Mouse (Mus musculus) lung, embryonic 14.5 days (tissue): ENCODE results near the gene Usp29. TPM values are rescaled to one million over a fixed set of nuclear protein-coding genes. Genes with fewer than 3 reads are reported as not detected.
A peak's percentile ranks its signal among the peaks of the same experiment; 100 is the strongest.
"Not testable (repeated sequence)": the region's sequence is repeated elsewhere in the genome, so short reads cannot be mapped to it uniquely, and the experiment has no call there.

Experiments
- ATAC-seq: fragments of 200-750 bp; cut with Nextera tagmentation; 2 replicates; pipeline ENCODE4 v1.8.0; 2017; ENCODE audit warnings: mild to moderate bottlenecking, moderate TSS enrichment, moderate library complexity; ENCODE audit not compliant: insufficient read depth
- DNase-seq: peaks from one replicate; pipeline ENCODE4 v3.0.0-alpha.2; 2015
- H3K27ac ChIP-seq: fragments of 300-500 bp; sonication (generic); 2 replicates; pipeline ENCODE4 v1.5.1; 2014; ENCODE audit warnings: low read depth, mild to moderate bottlenecking, moderate library complexity
- H3K27me3 ChIP-seq: fragments of 300-500 bp; sonication (generic); 2 replicates; pipeline ENCODE4 v1.6.1; 2014; ENCODE audit warnings: low read length, control low read depth; ENCODE audit not compliant: insufficient read depth
- H3K36me3 ChIP-seq: fragments of 300-500 bp; sonication (generic); 2 replicates; pipeline ENCODE4 v1.6.1; 2014; ENCODE audit warnings: control low read depth; ENCODE audit not compliant: insufficient read depth
- H3K4me1 ChIP-seq: fragments of 300-500 bp; sonication (generic); 2 replicates; pipeline ENCODE4 v1.6.1; 2014; ENCODE audit warnings: antibody characterized with exemption, control low read depth; ENCODE audit not compliant: insufficient read depth
- H3K4me2 ChIP-seq: fragments of 300-500 bp; sonication (generic); 2 replicates; pipeline ENCODE4 v1.6.1; 2014; ENCODE audit warnings: mild to moderate bottlenecking
- H3K4me3 ChIP-seq: fragments of 300-500 bp; sonication (generic); 2 replicates; pipeline ENCODE4 v1.5.1; 2014; ENCODE audit warnings: low read depth, low read length
- H3K9ac ChIP-seq: fragments of 300-500 bp; sonication (generic); 2 replicates; pipeline ENCODE4 v1.6.1; 2014
- H3K9me3 ChIP-seq: fragments of 300-500 bp; sonication (generic); 2 replicates; pipeline ENCODE4 v1.6.1; 2016; ENCODE audit warnings: low read depth, low read length, control low read depth
- CTCF ChIP-seq: IDR thresholded peaks from 2 replicates; pipeline ENCODE4 v1.5.1; 2016; ENCODE audit warnings: antibody characterized with exemption, low read depth
- WGBS: fragments of 180-500 bp; shearing (Covaris S2); extraction: QIAGEN DNeasy Blood & Tissue Kit; methylation state at CpG from one replicate; pipeline ENCODE4 v1.1.7; 2014; 5-methylcytosine and 5-hydroxymethylcytosine counted together
- microRNA counts: library from miRNA; unstranded; fragments of <30 nt; microRNA quantifications from one replicate; lab custom pipeline; 2016
- microRNA-seq: library from miRNA; unstranded; fragments of <30 nt; microRNA quantifications from one replicate; pipeline ENCODE4, GENCODE M21; 2016; ENCODE audit warnings: borderline number of aligned reads
- polyA plus RNA-seq: library from polyadenylated mRNA; unstranded; fragments of >200 nt; fragmentation: Nextera tagmentation; extraction: Ambion mirVana; gene quantifications from 2 replicates; pipeline ENCODE4 v1.2.1, GENCODE M21; 2014

The Usp29 gene
- polyA plus RNA-seq, 1 experiment from 2014 or later, result 6.2 TPM

DNA sequence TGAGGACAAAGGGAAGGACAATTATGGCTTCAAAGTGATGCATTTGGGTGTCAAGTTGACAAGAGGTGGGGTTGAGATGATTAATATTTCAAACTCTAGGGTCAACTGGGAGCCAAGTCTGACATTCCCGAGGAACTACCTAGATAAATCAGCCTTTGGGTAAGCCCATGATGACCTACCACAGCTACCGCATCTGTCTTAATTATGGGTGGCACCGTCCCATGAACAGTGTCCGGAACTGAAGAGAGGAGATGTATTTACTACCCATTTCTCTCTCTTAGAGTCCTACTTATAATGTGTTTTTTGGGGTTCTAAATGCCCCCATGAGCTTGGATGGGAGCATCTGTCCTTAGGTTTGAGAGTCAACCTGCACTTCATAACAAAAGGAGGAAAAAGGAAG, 226.2 kb downstream of the Usp29 start:
- no peaks in the 10 kb centered on the region for H3K36me3 ChIP-seq
- WGBS, result 63% methylated on average over 4 of the region's 4 CpGs
- no peak for TF ChIP-seq CTCF

GRCm38 (mm10) chr7:6958574-6958973, 228.2 kb downstream of the Usp29 start:
- H3K4me3 ChIP-seq, result no peak overlapping the region
- no peaks in the 10 kb centered on the region for H3K36me3 ChIP-seq
- WGBS, result 90% methylated on average over 1 of the region's 1 CpGs
- DNase-seq (no peak), ATAC-seq (no peak)
- no peaks in the 10 kb centered on the region for H3K27me3 ChIP-seq
- H3K4me2 ChIP-seq, result no peak overlapping the region
- no peaks in the 10 kb centered on the region for H3K4me1 ChIP-seq
- H3K9ac ChIP-seq, result no peak overlapping the region
- H3K27ac ChIP-seq, result no peak overlapping the region
- 0 out of 2 replicates have a peak, but pooled peaks have one; percentile 28 for TF ChIP-seq CTCF
- H3K9me3 ChIP-seq, result no peaks in the 10 kb centered on the region

More for the DNA sequence above, 226.2 kb downstream of the Usp29 start:
- ATAC-seq (no peak), DNase-seq (no peak)
- Histone ChIP-seq H3K4me2 (no peak overlapping the region), H3K4me3 (no peak overlapping the region), H3K27me3 (no peaks in the 10 kb centered on the region), H3K27ac (no peak overlapping the region), H3K9ac (no peak overlapping the region), H3K9me3 (no peaks in the 10 kb centered on the region), H3K4me1 (no peaks in the 10 kb centered on the region)

- Histone ChIP-seq H3K4me2 (no peak overlapping the region), H3K4me3 (no peak overlapping the region), H3K9ac (no peak overlapping the region), H3K36me3 (no peaks in the 10 kb centered on the region), H3K4me1 (no peaks in the 10 kb centered on the region), H3K27ac (no peak overlapping the region), H3K27me3 (no peaks in the 10 kb centered on the region), H3K9me3 (no peaks in the 10 kb centered on the region)
- ATAC-seq (no peak), DNase-seq (no peak)
- TF ChIP-seq CTCF, result no peak
- WGBS, result 81% methylated on average over 1 of the region's 1 CpGs
Measured at GRCm38 (mm10) chr7:6973566-6973965, 243.2 kb downstream of the Usp29 start.

- Histone ChIP-seq H3K9me3 (no peaks in the 10 kb centered on the region), H3K4me3 (no peak overlapping the region), H3K9ac (no peak overlapping the region), H3K4me1 (no peaks in the 10 kb centered on the region), H3K36me3 (no peaks in the 10 kb centered on the region), H3K4me2 (no peak overlapping the region), H3K27me3 (no peaks in the 10 kb centered on the region), H3K27ac (no peak overlapping the region)
- TF ChIP-seq CTCF, result no peak
- DNase-seq (no peak), ATAC-seq (no peak)
- 90% methylated on average over 19 of the region's 19 CpGs for WGBS
Measured at GRCm38 (mm10) chr7:6976890-6977289, 246.5 kb downstream of the Usp29 start.

- H3K4me2 ChIP-seq, H3K4me1 ChIP-seq, H3K27ac ChIP-seq, H3K9ac ChIP-seq, DNase-seq, H3K9me3 ChIP-seq, H3K27me3 ChIP-seq, ATAC-seq, H3K36me3 ChIP-seq, H3K4me3 ChIP-seq: not testable (repeated sequence)
- 61% methylated on average over 10 of the region's 11 CpGs for WGBS
Measured at GRCm38 (mm10) chr7:6995251-6995650, 264.9 kb downstream of the Usp29 start, which contains the start of gene Aurkc. TSS of gene Aurkc (plus strand) at chr7:6995300.

DNA sequence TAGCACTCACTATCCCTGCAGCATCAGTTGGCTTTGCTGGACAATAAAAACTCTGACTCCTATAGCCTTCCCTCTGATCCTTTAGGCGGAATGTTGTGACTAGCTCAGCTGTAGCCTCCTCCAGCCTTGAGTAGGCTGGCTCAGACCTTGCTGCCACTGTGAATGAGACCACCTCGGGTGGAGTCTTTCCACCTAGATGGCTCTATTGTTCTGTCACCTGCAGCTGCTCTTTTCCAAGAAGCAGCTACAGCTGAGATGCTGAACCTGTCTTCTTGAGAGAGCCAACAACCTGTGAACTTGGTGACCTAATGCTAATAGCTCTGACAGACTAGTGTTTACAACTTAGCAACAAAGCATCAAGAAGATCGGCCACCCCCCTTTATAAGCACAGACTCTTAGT, 268.5 kb downstream of the Usp29 start:
- DNase-seq, H3K4me3 ChIP-seq, H3K27me3 ChIP-seq, H3K4me1 ChIP-seq, H3K9me3 ChIP-seq, H3K27ac ChIP-seq, H3K9ac ChIP-seq, H3K4me2 ChIP-seq, ATAC-seq, H3K36me3 ChIP-seq: not testable (repeated sequence)
- 55% methylated on average over 3 of the region's 3 CpGs for WGBS

DNA sequence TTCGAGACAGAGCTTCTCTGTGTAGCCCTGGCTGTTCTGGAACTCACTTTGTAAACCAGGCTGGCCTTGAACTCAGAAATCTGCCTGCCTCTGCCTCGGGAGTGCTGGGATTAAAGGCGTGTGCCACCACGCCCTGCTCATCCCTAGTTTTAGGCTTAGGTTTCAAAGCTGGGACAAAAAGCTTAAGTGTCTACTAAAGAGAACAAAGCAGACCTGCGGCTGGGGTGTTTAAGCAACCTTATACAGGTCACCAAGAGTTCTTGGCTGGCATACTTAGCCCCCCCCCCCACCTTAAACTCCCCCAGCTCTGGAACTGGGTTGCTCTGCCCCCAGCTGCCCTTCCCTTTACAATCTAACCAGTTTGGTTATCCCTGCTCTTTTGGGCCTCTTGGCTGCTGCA, 275.1 kb downstream of the Usp29 start:
- not testable (repeated sequence) for H3K4me1 ChIP-seq, H3K9ac ChIP-seq, H3K27ac ChIP-seq, H3K36me3 ChIP-seq, H3K27me3 ChIP-seq, DNase-seq, ATAC-seq, H3K4me2 ChIP-seq, H3K4me3 ChIP-seq, H3K9me3 ChIP-seq
- WGBS, result 67% methylated on average over 5 of the region's 5 CpGs

MicroRNAs encoded within 50 kb of the gene (microRNA counts, 519-probe panel; counts per million panel counts)
- microRNA mmu-miR-3099 (lab: Ali Mortazavi, UCI), result 30.5 counts per million

Small RNA genes within 50 kb of the gene (microRNA-seq; reads per million reads assigned to microRNA genes)
- gene Mir3099, result 21.2 reads per million, percentile 32 among the genes with 10 or more reads in this experiment

Other genes with a start within 250 kb of the Usp29 start
- gene Olfr5, start 243.6 kb upstream of the Usp29 start, polyA plus RNA-seq, result not detected in 2 replicates
- gene Olfr1347, start 230.8 kb upstream of the Usp29 start, polyA plus RNA-seq, result not detected in 2 replicates
- not detected in 2 replicates for gene Olfr1348, start 221.8 kb upstream of the Usp29 start, polyA plus RNA-seq
- not detected in 2 replicates for gene Olfr1349, start 207.6 kb upstream of the Usp29 start, polyA plus RNA-seq
- not detected in 2 replicates for gene Olfr1350, start 165.7 kb upstream of the Usp29 start, polyA plus RNA-seq
- 3.2 and 3.6 TPM in 2 replicates for gene Zim1, start 34.1 kb upstream of the Usp29 start, polyA plus RNA-seq
- 173 and 179 TPM in 2 replicates for gene Peg3, start 147 bp upstream of the Usp29 start, polyA plus RNA-seq